Mouse (Mus musculus) lung, postnatal 10 days (tissue): ENCODE measurements around the gene Tubb4a.

Experiments
- DNase-seq: peaks from one replicate; pipeline ENCODE4 v3.0.0; 2021

Tubb4a gene

DNA sequence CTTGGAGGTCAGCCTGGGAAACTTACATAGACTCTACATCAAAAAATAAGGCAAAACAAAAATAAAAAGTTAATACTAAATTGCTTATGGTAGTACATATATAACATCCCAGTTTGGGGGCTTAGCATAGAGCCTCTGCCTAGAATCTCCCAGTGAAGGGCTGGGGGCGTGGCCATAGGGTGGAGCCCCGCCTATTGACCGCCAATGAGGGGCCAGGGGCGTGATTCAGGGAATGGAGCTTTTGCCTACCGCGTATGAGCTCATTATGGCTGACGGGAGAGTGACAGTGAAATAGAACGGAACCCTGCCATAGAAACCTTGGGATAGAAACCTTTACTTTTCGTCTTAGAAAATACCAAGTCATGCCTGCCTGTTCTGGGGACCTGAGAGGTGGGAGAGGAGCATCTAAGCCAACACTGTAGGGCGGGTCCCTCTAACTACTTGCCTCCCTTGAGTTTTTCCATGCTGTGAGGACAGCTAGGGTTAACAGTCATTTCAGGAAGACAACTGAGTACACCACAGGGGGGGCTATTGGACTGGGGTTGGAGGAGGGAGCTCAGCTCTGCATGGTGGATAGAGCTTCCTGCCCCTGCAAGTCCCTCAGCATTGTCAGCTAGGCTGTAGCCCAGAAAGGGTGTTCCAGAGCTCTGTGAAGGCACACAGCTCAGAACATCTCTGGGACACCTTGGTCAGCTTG, 12.2 kb upstream of the Tubb4a start:
- DNase-seq = peak; percentile 20

GRCm38 (mm10) chr17:57098321-57098720, 10.7 kb upstream of the Tubb4a start:
- no peak for DNase-seq

GRCm38 (mm10) chr17:57096623-57096920, 9.0 kb upstream of the Tubb4a start:
- peak; percentile 86 for DNase-seq

DNA sequence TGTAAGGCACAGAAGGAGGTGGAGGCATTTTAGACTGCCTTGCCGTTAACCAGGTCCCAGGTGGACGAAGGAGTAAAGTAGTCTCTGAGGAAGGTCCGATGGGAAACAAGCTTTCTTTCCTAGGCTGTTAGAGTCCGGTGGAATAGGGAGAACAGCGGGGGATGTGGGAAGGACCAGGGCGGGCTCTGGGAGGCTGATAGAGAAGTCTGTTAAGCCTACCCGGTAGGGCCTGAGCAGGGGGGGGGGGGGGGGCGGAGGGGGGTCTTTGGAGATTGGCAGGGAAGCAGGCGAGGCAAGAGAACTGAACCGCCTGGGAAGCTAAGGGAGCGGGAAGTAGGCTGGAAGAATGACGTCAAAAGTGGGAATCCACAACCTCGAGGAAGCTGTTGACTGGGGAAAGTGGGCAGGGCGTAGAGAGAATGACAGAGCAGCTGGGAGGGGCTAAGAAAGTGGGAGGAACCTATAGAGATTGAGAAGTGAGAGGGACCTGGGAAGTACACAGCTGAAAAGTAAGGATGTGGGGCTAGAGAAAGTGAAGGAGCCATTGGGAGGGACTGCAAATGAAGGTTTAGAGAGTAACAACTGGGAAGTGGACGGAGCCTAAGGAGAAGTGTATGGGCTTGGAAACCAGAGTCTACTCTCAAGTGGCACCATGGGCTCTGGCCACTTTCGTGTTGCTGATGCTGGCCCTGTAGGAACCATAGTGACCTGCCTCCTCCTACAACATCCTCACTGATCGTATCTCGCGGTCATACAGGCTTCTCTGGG, 8.5 kb upstream of the Tubb4a start:
- DNase-seq = peak; percentile 86

DNA sequence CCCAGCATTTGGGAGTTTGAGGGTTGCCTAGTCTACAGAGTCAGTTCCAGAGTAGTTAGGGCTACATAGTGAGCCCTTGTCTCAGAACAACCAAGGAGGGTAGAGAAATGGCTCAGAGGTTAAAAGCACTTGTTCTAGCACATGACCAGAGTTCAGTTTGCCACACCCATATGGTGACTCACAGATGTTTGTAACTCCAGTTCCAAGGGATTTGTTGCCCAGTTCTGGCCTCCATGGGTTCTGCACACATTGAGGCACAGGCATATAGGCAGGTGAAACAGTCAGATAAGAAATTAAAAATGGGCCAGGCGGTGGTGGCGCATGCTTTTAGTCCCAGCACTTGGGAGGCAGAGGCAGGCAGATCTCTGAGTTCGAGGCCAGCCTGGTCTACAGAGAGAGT, 6.6 kb upstream of the Tubb4a start:
- DNase-seq = no peak

DNA sequence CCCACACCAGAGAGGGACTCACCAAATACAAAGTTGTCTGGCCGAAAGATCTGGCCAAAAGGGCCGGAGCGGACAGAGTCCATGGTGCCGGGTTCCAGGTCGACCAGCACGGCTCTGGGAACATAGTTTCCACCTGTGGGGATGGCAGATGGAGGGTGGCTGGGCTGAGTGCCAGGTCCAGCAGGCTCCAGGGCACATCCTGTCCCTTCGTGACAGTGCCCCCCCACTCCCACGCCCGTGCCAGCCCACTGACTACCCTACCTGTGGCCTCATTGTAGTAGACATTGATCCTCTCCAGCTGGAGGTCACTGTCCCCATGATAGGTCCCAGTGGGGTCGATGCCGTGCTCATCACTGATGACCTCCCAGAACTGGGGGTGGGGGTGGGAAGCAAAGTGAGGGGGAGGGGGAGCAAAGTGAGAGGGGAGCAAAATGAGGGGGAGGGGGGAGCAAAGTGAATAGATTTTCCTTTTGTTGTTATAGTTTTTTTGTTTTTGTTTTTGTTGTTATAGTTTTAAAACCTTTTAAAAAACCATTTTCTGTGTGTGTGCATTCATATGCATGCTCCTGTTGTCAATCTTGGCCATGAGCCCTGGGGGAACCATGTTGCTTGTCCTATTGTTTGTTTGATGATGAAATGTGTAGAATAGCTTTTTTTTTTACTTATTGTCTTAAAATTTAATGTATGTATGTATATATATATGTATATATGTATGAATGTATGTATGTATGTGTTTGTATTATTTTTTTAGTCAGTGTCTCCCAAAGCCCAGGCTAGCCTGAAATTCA, 1.4 kb downstream of the Tubb4a start:
- no peak for DNase-seq

DNA sequence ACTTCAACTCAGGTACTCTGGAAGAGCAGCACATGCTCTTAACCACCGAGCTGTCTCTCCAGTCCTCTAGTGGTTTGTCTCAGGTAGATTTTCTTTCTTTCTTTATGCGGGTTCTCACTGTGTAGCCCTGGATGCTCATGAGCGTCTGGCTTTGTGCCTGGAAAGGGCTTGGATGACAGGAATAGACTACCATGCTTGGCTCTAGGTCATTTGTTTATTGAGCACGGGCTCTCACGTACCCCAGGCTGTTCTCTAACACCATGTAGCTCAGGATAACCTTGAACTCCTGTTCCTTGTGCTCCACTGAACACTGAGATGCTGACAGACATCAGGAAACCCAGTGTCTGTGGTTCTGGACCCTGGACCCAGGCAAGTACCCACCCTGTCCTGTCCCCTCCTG, 5.1 kb downstream of the Tubb4a start:
- DNase-seq = no peak

- DNase-seq = no peak
Measured at GRCm38 (mm10) chr17:57081234-57081842, 6.2 kb downstream of the Tubb4a start.

- no peak for DNase-seq
Measured at GRCm38 (mm10) chr17:57079919-57080318, 7.7 kb downstream of the Tubb4a start.

- peak; percentile 30 for DNase-seq
Measured at GRCm38 (mm10) chr17:57078336-57078735, 9.2 kb downstream of the Tubb4a start, which contains the start of gene Dennd1c. TSS of gene Dennd1c (minus strand) at chr17:57078514.

- no peak for DNase-seq
Measured at GRCm38 (mm10) chr17:57076916-57077315, 10.7 kb downstream of the Tubb4a start.

DNA sequence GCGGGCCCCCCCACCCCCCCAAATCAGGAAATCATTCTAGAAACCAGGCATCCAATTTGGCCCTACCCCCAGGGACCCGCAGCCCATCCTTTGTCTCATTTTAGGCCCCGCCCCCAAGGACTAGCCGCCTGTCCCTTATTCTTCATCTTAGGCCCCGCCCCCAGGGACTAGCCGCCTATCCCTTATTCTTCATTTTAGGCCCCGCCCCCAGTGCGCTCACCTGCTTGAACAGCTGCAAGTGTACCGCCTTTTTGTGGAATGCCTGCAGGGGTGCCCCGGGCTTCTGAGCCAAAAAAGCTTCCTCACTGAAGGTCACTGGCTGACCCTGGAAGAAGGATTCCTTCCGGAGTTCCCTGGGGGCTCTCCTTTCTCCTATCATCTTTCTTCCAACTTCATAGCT, 16.9 kb downstream of the Tubb4a start:
- peak; percentile 61 for DNase-seq

GRCm38 (mm10) chr17:57070272-57070671, 17.3 kb downstream of the Tubb4a start:
- DNase-seq = no peak

GRCm38 (mm10) chr17:57066908-57067307, 20.7 kb downstream of the Tubb4a start:
- DNase-seq = no peak

DNA sequence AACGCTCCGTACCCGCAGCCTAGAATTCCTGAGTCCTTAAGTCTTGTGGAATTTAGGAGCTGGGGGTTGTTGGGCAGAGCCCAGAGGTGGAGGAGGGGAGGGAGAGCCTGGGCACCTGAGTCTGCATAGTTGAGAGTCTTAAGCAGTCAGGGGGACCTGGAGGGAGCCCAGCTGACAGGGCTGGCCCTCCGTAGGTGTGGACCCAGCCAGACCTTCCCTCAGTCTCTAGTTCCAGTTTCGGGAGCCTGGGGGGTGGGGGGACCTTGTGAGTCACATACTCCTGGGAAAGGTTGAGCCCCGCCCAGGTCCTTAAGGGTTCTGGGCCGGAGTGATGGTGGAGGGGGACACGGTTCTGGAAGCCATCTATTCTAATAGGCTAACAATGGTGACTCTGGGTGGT, 24.6 kb downstream of the Tubb4a start:
- peak; percentile 50 for DNase-seq

DNA sequence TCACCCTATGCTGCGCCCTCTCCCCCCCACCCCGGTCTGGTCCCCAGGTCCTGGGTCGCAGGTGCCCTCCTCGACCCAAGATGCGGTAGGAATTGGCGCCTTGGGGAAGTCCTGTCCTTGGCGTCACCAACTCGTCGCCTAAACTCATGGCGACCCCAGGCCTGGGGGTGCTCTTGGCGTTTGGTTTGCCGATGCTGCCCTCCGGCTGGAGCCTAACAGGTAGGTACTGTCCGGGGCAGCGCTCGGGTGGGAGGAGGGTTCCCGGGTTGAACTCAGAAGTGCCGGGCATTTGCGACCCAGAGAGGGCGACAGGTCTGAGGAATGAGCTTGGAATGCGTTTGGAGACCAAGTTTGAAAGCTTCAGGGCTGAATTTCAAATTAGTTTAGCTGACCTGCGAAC, 25.0 kb downstream of the Tubb4a start:
- DNase-seq = no peak

DNA sequence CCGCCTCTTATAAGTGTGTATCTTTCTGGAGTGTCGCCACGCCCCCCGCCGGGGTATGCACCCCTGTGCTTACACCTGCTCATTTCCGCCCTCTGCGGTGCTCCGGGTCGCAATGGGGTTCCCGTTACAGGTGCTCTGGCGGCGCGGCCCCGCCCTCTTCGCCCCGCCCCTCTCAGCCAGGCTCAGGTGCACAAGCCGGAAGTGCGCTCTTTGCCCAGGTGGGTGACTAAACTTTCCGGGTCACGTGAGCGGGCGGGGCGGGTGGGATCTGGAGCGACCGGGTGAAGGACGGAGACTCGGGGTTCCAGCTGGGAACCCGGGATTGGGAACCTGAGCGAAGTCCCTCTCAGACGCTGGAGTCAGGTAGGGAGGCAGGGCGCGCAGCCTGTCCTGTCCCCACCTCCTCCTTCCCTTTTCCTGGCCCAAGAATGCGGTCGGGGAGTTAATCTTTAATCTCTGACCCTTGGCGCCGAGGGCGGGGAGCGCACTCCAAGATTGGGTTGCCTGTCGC, 25.5 kb downstream of the Tubb4a start:
- DNase-seq = peak; percentile 76

- no peak for DNase-seq
Measured at GRCm38 (mm10) chr17:57061069-57061468, 26.5 kb downstream of the Tubb4a start.

DNA sequence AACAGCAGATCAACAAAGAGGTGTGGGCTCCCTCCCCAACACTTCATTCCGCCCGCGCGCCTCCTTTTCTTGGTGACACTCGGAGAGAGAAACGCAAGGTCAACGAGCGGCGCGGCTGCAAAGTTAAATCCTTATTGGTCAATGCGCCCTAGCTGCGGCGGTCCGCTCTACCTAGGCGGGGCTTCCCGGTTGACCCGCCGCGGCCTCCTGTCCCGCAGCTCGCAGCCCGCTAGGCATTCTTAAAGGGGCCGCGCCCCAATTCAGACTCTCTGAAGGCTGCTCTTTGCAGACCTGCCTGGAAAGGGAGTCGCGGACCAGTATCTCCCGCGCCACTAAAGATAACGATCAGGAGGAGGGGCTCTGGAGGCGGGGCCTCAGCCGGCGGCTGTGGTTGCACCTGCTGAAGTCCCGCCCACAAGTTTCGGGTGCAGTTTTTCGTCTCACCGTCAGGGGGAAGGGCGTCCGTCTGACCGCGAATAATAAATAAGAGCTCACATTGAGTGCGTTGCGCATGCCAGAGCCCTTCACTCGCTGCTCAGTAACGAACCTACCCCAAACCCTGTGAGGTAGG, 27.3 kb downstream of the Tubb4a start:
- DNase-seq = peak; percentile 96

DNA sequence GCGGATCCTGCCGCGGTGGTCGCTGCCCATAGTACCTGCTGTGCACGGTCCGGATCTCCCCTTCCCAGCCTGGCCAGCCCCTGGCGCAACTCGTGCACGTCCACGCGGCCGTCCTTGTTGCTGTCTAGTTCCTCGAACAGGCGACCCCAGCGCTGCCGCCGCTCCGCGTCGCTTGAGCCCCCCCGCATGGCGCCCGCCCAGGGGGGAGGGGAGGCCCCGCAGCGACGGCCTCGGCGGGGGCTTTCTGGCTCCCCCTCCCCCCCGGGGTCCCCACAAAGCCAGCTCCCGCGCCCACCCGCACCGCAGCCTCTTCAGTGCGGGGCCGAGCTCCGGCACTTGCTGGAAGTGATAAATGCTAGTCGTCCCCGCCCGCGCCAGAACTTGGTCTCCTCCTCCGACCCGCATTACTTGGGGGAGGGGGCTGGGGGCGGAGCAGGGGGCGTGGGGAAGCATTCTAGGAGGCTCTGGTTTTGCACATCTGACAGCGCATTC, 28.1 kb downstream of the Tubb4a start, which contains the start of gene Slc25a23:
Gene Slc25a23 (minus strand): TSS at position 378 of the 492 bp plus-strand sequence.
- DNase-seq = peak; percentile 72

DNA sequence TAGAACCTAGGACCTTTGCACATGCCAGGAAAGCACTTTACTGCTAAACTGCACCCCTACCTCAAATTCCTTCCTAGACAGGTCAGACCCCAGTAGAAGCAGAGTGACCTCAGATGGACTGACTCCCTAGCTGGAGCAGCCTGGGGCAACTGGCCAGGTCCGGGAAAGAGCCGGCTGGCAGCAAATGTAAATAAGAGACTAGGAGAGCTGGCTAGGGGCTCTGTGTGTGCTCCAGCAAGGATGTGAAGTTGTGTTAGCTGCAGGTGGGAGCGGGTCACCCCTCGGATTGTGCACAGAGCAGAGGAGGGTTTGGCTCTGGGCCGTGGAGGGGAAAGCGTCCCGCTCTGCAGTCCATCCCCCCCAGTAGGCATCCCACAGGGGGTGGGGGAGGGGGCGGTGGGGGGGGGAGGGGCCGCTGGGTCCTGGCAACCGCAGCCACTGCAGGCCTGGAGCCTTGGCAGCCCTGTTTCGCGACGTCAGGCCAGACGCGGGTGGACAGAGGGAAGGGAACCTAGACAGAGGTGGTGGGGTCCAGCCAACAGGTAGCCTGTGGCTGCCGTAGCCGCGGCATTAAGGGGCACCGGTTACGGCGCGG, 28.6 kb downstream of the Tubb4a start, which contains the start of gene Crb3:
Gene Crb3 (plus strand): TSS at position 215 of the 595 bp plus-strand sequence.
- DNase-seq = peak; percentile 46

DNA sequence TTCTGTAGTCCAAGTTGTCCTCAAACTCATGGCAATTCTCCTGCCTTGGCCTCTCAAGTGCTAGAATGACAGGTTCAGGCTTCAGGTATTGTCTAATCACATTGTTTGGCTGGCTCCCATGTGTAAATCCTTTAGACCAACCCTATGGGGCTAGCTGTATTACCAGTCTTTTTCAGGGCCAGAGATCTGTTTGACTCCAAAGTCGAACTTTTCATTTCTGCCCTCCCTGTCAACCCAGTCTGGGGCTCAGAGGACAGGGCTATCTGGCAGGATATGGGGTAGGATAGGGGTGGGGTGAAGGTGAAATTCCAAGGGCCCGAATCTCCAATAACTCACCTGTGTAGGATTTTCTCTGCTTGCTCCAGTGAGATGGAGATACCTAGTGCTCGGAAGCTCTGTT, 31.3 kb downstream of the Tubb4a start:
- DNase-seq = no peak
